Mouse (Mus musculus) CD4-positive helper T cell, adult 2 months (primary cell): ENCODE measurements at regions not wholly inside any gene's neighbourhood (a gene's known extent, or its start where the extent isn't known, plus 50 kb on each side); places are given as distances from the start of the nearest gene placed in this dataset.

Source experiments
- DNase-seq: peaks from one replicate; pipeline ENCODE4 v3.0.0-alpha.2; 2012; ENCODE audit warnings: low read depth, missing footprints, low spot score

GRCm38 (mm10) chr15:33759496-33759895 is 598.2 kb downstream of the 9430069I07Rik start:
- no peak for DNase-seq

DNA sequence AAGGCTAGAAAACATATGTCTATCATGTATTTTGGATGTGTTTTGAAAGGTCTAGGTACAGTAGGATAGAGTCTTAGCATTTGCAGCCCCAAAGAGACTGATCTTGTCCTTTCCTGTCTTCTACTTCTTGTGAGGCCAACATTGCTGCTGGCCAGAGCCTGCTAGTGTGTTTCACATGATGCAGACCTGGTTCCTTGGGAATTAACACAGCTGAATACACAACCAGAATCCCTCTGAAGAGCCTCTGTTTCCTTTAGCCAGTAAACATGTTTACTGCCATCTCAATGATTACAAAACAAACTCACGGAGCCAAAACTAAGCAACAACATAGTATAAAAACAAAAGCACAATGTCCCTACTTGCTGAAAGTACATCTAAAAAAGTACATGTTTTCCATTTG is 598.9 kb downstream of the 9430069I07Rik start:
- DNase-seq: no peak
